Mouse (Mus musculus): ENCODE results near the gene Rrm2.
"Not testable (repeated sequence)": the region's sequence is repeated elsewhere in the genome, so short reads cannot be mapped to it uniquely, and the experiment has no call there.

Gene Rrm2

GRCm38 (mm10) chr12:24707954-24708823, at the start of gene Rrm2:
Rrm2 (plus strand) TSS chr12:24708241.
- in situ Hi-C loops (cut with MboI, MseI): no loop called here

GRCm38 (mm10) chr12:24658998-24659397, 49.0 kb upstream of the Rrm2 start:
- in situ Hi-C loops (cut with MboI, MseI): no loop called here

- in situ Hi-C loops (cut with MboI, MseI): no loop called here
Measured at GRCm38 (mm10) chr12:24659923-24660322, 48.1 kb upstream of the Rrm2 start.

GRCm38 (mm10) chr12:24661100-24661499, 46.9 kb upstream of the Rrm2 start:
- in situ Hi-C loops (cut with MboI, MseI): no loop called here

GRCm38 (mm10) chr12:24662131-24662530, 45.9 kb upstream of the Rrm2 start:
- in situ Hi-C loops (cut with MboI, MseI): no loop called here

DNA sequence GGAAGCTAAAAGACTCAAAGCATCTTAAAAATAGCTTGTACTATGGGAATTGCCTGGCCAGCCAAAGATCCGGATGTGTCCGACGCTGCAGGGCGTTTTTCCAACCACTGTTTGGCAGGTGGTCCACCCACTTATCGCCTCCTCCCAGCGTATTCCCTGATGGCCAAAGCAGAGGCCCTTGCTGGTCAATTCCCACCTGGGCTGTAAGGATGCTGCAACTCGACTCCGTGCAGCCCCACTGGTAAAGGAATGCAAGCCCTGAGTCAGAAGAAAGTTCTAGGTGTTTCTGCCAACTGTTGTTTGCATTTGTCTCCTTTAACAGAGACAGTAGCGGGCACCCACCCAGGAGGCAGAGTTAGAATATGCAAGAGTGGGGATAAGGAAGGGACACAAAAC, 27.9 kb upstream of the Rrm2 start:
- in situ Hi-C loops (cut with MboI, MseI): no loop called here

DNA sequence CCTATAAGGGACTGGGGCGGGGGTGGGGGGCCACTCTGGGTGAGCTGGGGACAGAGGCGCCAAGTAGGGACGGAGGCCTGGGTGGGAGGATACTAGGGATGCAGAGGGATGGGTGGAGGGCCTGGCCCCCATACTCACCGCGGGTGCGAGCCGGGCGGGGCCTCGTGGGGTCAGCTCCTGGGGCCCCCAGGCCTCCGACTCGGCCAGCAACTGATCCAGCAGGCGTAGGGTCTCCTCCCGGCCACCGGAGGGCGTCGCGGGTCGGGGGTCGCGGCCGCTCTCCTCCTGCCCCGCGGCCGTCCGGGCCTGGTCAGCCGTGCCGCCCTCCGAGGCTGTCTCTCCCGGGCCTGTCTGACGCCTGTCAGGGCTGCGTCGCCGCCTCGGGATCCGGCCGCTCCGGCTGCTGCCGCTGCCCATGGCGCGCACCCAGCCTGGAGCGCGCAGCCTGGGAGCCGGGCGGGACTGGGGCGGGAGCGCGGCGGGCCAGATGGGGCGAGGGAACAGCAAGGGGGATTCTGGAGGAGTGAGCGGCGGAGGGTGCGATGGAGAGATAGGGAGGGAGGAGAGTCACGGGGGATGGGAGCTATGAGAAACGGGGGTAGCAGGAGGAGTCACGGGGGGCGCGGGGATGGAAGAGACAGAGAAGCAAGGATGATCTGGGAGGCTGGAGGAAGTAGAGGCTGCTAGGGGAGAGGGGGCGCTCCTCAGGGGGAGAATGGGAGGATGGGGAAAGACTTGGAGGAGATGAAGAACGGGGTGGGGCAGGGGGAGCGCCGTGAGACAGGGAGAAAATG, 27.4 kb upstream of the Rrm2 start:
- in situ Hi-C loops (cut with MboI, MseI): no loop called here

GRCm38 (mm10) chr12:24681286-24682023, 26.6 kb upstream of the Rrm2 start, which contains the start of gene Cys1:
Cys1 (minus strand) TSS chr12:24681813.
- in situ Hi-C loops (cut with MboI, MseI): no loop called here

- in situ Hi-C loops (cut with MboI, MseI): no loop called here
Measured at GRCm38 (mm10) chr12:24682563-24682962, 25.5 kb upstream of the Rrm2 start.

- in situ Hi-C loops (cut with MboI, MseI): no loop called here
Measured at GRCm38 (mm10) chr12:24683461-24683860, 24.6 kb upstream of the Rrm2 start.

DNA sequence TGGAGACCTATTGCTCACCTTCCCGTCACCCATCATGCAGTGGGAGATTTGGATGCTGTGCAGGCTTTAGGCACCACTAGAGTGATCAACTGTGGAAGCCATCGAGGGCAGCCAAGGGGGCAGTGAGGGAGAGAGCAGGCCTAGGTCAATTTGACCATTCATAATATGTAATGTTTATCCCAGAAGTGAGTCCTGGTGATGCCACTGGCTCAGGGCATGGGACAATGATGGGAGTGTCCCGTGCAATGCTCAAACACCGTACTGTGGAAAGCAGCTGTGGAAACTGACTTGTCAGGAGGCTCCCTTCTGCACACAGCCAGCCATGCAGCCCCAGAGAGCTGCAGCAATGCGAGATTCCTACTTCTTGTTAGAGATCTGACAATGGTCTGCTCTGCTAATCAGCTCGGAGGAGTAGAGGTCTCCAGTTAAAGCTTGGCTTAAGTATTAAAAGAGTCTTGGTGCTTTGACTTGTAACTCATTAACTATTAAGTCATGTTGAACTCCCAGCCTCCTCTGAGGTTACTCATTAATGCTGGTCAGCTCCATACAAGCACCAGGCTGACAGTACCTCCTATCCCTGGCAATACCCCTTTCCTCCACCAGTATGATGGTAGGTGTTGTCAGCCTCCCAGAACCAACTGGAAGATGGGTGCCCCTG, 21.9 kb upstream of the Rrm2 start:
- in situ Hi-C loops (cut with MboI, MseI): no loop called here

DNA sequence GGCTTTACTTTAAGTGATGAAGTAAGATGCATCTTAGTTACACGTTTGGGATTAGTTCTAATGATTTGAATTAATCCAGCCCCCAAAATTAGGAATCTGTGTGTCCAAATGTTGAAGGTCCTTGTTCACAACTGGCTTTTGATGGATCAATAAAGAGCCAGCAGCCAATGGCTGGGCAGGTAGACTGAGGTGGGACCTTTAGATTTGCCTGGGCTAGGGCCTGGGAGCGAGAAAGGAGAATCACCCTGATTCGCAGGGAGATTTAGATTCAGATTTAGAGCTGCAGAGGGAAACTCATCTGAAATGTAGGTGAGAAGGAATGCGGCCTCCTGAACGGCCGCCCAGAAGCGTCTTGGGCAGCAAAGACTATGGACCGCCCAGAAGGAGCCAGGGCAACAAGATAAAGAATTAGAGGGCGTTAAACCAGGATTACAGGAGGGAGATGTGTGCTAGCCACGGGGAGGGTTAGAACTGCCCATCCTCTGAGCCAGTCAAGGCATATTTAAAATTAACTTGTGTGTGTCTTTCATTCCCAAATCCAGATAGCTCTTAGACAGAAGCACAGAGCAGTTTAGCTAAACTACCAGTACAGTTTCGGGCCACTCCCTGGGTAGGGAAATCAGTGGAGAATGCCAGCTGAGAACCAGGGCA, 21.2 kb upstream of the Rrm2 start:
- in situ Hi-C loops (cut with MboI, MseI): no loop called here

GRCm38 (mm10) chr12:24690351-24690750, 17.7 kb upstream of the Rrm2 start:
- in situ Hi-C loops (cut with MboI, MseI): no loop called here

DNA sequence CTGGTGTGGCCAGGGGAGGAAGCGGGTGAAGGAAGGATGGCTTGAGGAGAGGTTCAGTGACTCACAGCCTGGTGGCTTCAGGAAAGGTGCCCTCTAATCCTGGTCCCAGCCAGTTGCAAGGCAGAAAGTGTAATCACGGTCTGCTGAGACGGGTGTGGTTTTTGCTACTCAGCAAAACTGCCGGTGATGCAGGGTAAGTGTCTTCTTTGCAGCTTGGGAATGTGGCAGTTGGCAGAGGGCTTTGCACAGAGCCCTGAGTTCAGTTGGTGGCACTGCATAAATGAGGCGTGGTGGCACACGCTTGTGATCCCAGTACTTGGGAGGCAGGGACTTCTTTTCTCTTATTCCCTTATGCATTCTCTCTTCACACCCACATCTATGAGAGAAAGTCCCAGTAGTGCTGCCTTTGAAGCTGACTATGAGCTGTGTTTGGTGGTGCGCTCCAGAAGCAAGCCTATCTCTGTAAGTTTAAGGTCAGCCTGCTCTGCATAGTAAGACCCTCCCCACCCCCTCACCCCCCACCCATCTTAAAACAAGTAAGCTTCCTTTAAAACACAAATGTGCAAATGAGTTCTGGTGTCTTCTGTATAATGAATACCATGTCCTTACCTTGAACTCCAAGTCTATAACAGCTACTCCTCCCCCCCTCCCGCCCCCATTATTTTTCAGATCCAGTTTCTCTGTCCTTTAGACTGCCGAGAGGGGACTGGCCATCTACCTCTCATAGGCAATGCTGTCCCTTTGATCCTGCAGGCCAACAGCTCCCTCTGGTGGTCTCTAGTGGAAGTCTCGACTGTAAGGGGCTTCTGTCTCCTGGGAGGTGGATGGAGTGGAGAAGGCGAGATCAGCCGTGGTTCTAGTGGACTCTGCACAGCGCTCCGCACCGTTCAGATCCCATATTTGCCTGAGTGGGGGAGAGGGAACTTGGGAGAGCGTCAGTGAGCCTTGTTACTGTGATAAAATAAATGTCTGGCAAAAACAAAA, 11.2 kb upstream of the Rrm2 start:
- in situ Hi-C loops (cut with MboI, MseI): loop anchor here (5.0 kb wide), 2 partner anchors 94 to 219 kb away; no protein-coding TSS in a partner anchor

GRCm38 (mm10) chr12:24697484-24698204, 10.4 kb upstream of the Rrm2 start:
- in situ Hi-C loops (cut with MboI, MseI): loop anchor here (5.0 kb wide), 2 partner anchors 95 to 220 kb away; no protein-coding TSS in a partner anchor

DNA sequence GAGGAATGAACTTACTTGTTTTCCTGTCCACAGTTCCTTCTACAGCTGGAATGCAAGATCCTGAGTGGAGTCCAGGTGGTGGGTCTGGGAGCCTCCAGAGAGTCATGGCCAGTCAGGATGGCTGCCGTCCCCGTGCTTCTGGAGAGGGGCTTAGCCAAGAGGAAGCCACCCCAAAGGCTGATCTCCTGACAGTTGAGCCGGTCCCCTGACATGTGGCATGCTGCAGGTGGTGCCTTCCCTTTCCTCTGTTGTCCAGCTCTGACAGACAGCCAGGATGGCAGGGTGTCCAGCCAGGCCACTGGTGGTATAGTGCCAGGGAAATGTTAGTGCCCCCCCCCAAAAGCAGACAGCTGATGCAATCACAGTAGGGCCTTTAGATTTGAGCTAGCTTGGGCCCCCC, 9.5 kb upstream of the Rrm2 start:
- in situ Hi-C loops (cut with MboI, MseI): loop anchor here (5.0 kb wide), 2 partner anchors 96 to 221 kb away; no protein-coding TSS in a partner anchor

DNA sequence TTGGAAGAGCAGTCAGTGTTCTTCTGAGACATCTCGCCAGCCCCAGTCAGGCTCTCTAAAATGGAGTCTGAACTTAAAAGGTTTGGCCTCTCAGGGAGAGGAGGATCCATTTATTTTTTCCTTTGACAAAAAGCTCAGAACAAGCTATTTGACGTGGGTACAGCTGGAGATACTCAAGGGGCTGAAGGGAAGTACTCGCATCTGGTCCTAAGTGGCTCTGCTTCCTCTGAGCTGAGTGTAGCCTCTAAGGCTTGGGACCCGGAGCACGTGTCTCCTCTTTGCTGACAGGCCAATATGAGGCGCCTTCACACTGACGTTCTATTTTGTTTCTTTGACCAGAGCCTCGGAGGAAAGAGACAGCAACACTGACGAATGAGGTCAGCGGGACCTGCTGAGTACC, 8.5 kb upstream of the Rrm2 start:
- in situ Hi-C loops (cut with MboI, MseI): loop anchor here (5.0 kb wide), 2 partner anchors 97 to 222 kb away; no protein-coding TSS in a partner anchor

GRCm38 (mm10) chr12:24701621-24702020, 6.4 kb upstream of the Rrm2 start:
- in situ Hi-C loops (cut with MboI, MseI): not testable (repeated sequence)

DNA sequence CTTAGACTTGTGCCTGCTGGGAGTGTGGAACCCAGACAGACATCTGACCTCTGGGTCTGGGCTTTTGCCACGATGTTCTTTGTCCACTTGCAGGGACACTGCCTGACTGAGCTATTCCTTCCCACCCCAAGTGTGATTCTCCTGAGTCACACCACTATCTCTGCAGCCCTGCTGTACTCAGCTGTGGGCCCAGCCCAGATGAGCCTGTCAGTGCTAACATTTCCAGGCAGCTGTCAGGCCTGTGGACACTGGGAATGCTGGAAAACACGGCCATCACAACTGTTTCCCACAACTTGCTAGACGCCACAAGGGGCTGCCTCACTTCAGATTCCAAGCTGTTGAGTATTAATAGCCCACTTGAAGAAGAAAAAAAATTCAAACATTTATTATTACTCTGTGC, 5.0 kb upstream of the Rrm2 start:
- in situ Hi-C loops (cut with MboI, MseI): no loop called here
